Mouse (Mus musculus) heart, embryonic 16.5 days (tissue): Measurements from ENCODE around the gene Tcl1b5. TPM values are rescaled to one million over a fixed set of nuclear protein-coding genes. Genes with fewer than 3 reads are reported as not detected.
"Not testable (repeated sequence)": the region's sequence is repeated elsewhere in the genome, so short reads cannot be mapped to it uniquely, and the experiment has no call there.

Source experiments
- ATAC-seq: fragments of 200-750 bp; cut with Nextera tagmentation; replicated peaks from 2 replicates; pipeline ENCODE4 v1.8.0; 2017; ENCODE audit warnings: moderate number of reproducible peaks; ENCODE audit not compliant: insufficient read depth, low FRiP score; ENCODE audit errors: extremely low read depth
- H3K27ac ChIP-seq: fragments of 300-500 bp; sonication (generic); 2 replicates; pipeline ENCODE4 v1.5.1; 2014; ENCODE audit warnings: mild to moderate bottlenecking, low read length, control low read depth, moderate library complexity
- H3K27me3 ChIP-seq: fragments of 300-500 bp; sonication (generic); 2 replicates; pipeline ENCODE4 v1.6.1; 2014; ENCODE audit warnings: low read length, mixed read lengths; ENCODE audit not compliant: control insufficient read depth, insufficient read depth
- H3K36me3 ChIP-seq: fragments of 300-500 bp; sonication (generic); 2 replicates; pipeline ENCODE4 v1.6.1; 2014; ENCODE audit not compliant: control insufficient read depth, insufficient read depth
- H3K4me1 ChIP-seq: fragments of 300-500 bp; sonication (generic); 2 replicates; pipeline ENCODE4 v1.6.1; 2014; ENCODE audit warnings: low read length, mixed read lengths; ENCODE audit not compliant: control insufficient read depth, insufficient read depth
- H3K4me2 ChIP-seq: fragments of 300-500 bp; sonication (generic); 2 replicates; pipeline ENCODE4 v1.6.1; 2014; ENCODE audit warnings: low read depth, mild to moderate bottlenecking, control low read depth, low read length
- H3K4me3 ChIP-seq: fragments of 300-500 bp; sonication (generic); 2 replicates; pipeline ENCODE4 v1.5.1; 2014; ENCODE audit warnings: mild to moderate bottlenecking, control low read depth, low read length
- H3K9ac ChIP-seq: fragments of 300-500 bp; sonication (generic); 2 replicates; pipeline ENCODE4 v1.6.1; 2014; ENCODE audit warnings: low read length, control low read depth
- H3K9me3 ChIP-seq: fragments of 300-500 bp; sonication (generic); replicated peaks from 2 replicates; pipeline ENCODE4 v1.6.1; 2016; ENCODE audit warnings: low read length; ENCODE audit not compliant: control insufficient read depth
- WGBS: fragments of 180-500 bp; shearing (Covaris S2); extraction: QIAGEN DNeasy Blood & Tissue Kit; methylation state at CpG from one replicate; pipeline ENCODE4 v1.1.7; 2014; 5-methylcytosine and 5-hydroxymethylcytosine counted together
- polyA plus RNA-seq: library from polyadenylated mRNA; unstranded; fragments of >200 nt; fragmentation: Nextera tagmentation; extraction: Ambion mirVana; gene quantifications from 2 replicates; pipeline ENCODE4 v1.2.1, GENCODE M21; 2015

Gene Tcl1b5
- not detected in 2 replicates for polyA plus RNA-seq

DNA sequence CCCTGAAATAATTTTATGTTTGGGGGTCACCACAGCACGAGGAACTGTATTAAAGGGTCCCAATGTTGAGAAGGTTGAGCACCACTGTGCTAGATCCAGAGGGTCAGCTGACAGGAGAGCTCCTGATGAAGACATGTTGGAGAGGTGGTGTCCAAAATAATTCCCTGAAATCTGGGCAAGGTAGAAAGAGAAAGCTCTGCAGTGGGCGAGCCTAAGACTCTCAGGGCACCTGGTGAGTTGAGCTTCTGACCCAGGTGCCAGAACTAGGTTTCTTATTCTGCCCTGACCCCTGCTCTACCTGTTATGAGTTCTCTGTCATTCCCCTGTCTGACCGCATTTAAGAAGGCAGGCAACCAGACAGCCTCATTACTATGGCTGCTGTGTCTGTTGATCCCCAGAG, at the start of gene Tcl1b5:
Gene Tcl1b5 (plus strand): TSS at position 301 of the 400 bp plus-strand sequence.
- not testable (repeated sequence) for H3K4me3 ChIP-seq, H3K27ac ChIP-seq, H3K4me1 ChIP-seq, H3K4me2 ChIP-seq, H3K9ac ChIP-seq, H3K36me3 ChIP-seq, H3K27me3 ChIP-seq, H3K9me3 ChIP-seq, ATAC-seq
- WGBS, result 58% methylated on average over 3 of the region's 3 CpGs

DNA sequence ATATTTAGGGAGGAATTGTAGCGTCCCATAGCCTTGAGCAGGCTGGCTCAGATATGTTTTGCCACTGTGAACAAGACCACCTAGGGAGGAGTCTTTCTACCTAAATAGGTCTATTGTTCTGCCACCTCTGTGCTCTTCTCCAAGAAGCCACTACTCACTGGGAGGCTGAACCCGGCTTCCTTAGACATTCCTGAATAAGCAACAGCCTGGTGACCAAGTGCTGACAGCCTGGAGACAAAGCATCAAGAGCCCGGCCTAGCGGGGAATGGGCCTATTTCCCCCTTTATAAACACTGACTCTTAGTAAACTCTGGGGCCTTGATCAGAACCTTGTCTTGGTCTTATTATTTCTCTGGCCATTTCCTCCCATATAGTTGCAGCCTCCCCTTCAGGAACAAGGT, 49.6 kb upstream of the Tcl1b5 start:
- H3K4me1 ChIP-seq, result no peaks in the 10 kb centered on the region
- H3K27ac ChIP-seq, result no peak overlapping the region
- H3K9ac ChIP-seq, result no peak overlapping the region
- ATAC-seq, result no peak
- no peaks in the 10 kb centered on the region for H3K9me3 ChIP-seq
- H3K27me3 ChIP-seq, result no peaks in the 10 kb centered on the region
- H3K4me3 ChIP-seq, result no peak overlapping the region
- no peaks in the 10 kb centered on the region for H3K36me3 ChIP-seq
- 57% methylated on average over 4 of the region's 4 CpGs for WGBS
- no peak overlapping the region for H3K4me2 ChIP-seq

DNA sequence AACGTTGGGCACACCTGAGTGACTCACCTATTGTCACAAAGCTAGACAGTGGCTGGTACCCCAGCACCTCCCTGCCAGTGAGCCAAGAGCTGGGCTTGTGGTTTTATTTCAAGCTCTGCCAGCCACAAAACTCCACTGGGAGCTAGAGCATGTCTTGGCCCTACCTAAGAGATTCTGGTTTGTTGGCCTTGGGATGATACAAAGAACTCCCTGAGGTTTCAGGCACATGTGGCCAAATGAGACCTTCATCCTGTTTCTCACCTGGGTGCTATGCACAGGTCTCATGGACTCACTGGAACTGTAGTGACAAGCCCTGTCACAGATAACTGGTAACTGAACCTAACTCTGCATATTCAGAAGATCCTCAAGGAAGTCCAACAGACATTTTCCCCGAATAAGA, 48.5 kb upstream of the Tcl1b5 start:
- H3K27me3 ChIP-seq, result no peaks in the 10 kb centered on the region
- WGBS, result 72% methylated on average over 2 of the region's 2 CpGs
- H3K4me3 ChIP-seq, result no peak overlapping the region
- H3K9ac ChIP-seq, result no peak overlapping the region
- no peak for ATAC-seq
- H3K36me3 ChIP-seq, result no peaks in the 10 kb centered on the region
- no peaks in the 10 kb centered on the region for H3K4me1 ChIP-seq
- H3K4me2 ChIP-seq, result no peak overlapping the region
- no peaks in the 10 kb centered on the region for H3K9me3 ChIP-seq
- no peak overlapping the region for H3K27ac ChIP-seq

DNA sequence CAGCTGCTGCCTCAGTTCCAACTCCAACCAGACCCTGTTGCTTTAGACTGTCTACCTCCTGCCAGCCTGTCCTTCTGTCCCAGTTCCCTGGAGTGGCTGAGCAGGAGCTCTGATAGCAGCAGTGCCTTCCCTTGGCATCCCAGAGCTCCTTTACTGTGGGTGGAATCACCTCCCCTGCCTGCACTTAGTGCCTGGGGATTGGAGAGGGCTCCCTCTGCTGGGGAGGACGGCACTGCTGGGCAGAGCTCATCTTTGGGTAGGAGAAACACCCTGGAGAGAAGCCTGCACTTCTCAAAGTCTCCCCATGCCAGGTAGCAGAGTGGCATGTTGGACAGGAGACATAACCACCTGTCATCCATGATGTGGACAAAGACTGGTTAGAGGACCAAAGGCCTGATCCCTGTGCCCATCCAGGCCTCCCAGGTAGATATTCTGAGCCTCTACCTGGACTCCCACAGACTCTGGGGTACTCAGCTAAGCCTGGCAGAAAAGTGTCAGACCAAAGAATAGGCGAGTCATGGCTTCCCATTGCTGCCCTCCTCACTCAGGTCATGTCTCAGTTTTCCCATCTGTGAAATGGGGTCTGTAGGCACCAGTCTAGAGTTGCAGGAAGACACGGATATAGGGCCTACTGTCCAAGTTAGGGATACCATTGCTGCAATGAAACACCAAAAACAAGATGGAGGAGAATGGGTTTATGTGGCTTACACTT, 46.5 kb upstream of the Tcl1b5 start:
- 62% methylated on average over 3 of the region's 3 CpGs for WGBS
- H3K4me2 ChIP-seq, H3K36me3 ChIP-seq, H3K27ac ChIP-seq, H3K27me3 ChIP-seq, H3K9me3 ChIP-seq, H3K4me1 ChIP-seq, H3K4me3 ChIP-seq, ATAC-seq, H3K9ac ChIP-seq: not testable (repeated sequence)

DNA sequence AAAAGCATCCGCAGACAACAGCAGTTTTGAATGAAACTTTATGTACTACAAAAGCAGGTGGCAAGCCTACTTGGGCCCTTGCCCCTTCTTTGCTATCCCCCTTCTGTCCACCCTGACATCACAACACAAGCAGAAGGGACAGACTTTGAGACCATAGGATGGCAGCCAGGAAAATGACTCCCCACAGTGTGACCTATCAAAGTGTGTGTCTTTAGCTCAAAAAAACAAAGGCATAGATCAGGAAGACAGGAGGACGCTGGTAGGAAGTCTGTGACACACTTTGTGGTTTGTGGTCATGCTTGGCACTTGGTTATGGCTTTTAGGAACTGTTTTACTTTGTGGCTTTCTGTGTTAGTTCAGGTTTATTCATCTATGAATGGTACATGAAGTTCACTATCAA, 42.0 kb upstream of the Tcl1b5 start:
- 61% methylated on average over 2 of the region's 2 CpGs for WGBS
- ATAC-seq, H3K4me3 ChIP-seq: not testable (repeated sequence)

DNA sequence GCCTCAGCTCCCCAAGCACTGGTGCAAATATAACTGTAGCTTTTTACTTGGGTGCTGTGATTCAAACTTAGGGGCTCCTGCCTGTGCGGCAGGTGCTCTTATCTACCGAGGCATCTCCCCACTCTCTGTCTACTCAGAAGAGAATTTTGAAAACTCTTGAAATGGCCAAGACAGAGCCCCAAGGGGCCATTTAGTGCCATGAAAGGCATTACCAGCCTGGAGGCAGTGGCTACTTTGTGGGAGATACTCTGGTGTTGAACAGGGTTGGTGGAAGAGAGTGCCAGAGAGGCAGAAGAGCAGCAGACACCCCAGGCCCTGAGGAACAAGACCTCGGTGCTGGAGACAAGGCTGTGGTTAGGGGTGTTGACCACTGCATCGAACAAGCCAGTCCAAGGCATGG, 41.3 kb upstream of the Tcl1b5 start:
- not testable (repeated sequence) for ATAC-seq, H3K4me2 ChIP-seq, H3K27ac ChIP-seq, H3K4me3 ChIP-seq, H3K27me3 ChIP-seq, H3K4me1 ChIP-seq, H3K9ac ChIP-seq, H3K36me3 ChIP-seq, H3K9me3 ChIP-seq
- WGBS, result 65% methylated on average over 4 of the region's 4 CpGs

More for the DNA sequence above, 42.0 kb upstream of the Tcl1b5 start:
- H3K27me3 ChIP-seq, H3K9ac ChIP-seq, H3K4me1 ChIP-seq, H3K9me3 ChIP-seq, H3K36me3 ChIP-seq, H3K27ac ChIP-seq, H3K4me2 ChIP-seq: not testable (repeated sequence)

DNA sequence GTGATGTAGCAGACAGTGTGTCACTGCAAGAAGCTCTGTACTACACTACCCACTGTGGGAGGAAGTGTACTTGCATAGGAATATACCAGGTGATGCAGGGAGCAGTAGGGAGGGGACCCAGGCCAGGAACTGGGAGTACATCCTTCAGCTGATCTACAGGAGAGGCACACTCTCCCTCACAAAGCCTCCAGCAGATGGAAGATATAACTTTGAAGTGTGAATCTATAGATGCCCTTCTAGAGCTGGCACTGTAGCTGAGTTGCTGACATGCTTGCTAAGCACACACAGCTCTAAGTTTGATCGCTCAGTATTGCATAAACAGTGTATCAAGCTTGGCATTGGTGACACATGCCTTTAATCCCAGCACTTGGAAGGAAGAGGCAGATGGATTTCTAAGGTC, 38.4 kb upstream of the Tcl1b5 start:
- 64% methylated on average over 1 of the region's 1 CpGs for WGBS
- not testable (repeated sequence) for H3K4me3 ChIP-seq, H3K4me2 ChIP-seq, ATAC-seq, H3K4me1 ChIP-seq, H3K9me3 ChIP-seq, H3K27me3 ChIP-seq, H3K9ac ChIP-seq, H3K36me3 ChIP-seq, H3K27ac ChIP-seq

DNA sequence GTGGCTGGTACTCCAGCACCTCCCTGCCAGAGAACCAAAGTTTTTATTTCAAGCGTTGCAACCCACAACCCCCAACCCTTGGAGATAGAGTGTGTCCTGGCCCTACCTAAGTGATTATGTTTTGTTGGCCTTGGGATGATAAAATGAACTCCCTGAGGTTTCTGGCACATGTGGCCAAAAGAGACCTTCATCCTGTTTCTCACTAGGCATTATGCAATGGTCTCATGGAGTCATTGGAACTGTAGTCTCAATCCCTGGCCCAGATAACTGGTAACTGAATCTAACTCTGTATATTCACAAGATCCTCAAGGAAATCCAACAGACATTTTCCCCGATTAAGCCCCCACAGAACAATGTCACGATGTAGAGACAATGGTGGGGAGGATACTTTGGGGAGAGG, 33.0 kb upstream of the Tcl1b5 start:
- Histone ChIP-seq H3K4me2 (no peak overlapping the region), H3K27ac (no peak overlapping the region), H3K4me3 (no peak overlapping the region), H3K27me3 (no peaks in the 10 kb centered on the region), H3K9me3 (no peaks in the 10 kb centered on the region), H3K9ac (no peak overlapping the region), H3K36me3 (no peaks in the 10 kb centered on the region), H3K4me1 (no peaks in the 10 kb centered on the region)
- ATAC-seq, result no peak
- 86% methylated on average over 3 of the region's 3 CpGs for WGBS

DNA sequence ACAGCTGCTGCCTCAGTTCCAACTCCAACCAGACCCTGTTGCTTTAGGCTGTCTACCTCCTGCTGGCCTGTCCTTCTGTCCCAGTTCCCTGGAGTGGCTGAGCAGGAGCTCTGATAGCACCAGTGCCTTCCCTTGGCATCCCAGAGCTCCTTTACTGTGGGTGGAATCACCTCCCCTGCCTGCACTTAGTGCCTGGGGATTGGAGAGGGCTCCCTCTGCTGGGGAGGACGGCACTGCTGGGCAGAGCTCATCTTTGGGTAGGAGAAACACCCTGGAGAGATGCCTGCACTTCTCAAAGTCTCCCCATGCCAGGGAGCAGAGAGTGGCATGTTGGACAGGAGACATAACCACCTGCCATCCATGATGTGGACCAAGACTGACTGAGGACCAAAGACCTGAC, 31.2 kb upstream of the Tcl1b5 start:
- H3K9ac ChIP-seq, H3K9me3 ChIP-seq, H3K27ac ChIP-seq, H3K4me1 ChIP-seq, H3K36me3 ChIP-seq, H3K27me3 ChIP-seq, H3K4me3 ChIP-seq, H3K4me2 ChIP-seq, ATAC-seq: not testable (repeated sequence)
- 36% methylated on average over 1 of the region's 1 CpGs for WGBS
